Mouse (Mus musculus): Measurements from ENCODE around the gene Reep6.

DNA sequence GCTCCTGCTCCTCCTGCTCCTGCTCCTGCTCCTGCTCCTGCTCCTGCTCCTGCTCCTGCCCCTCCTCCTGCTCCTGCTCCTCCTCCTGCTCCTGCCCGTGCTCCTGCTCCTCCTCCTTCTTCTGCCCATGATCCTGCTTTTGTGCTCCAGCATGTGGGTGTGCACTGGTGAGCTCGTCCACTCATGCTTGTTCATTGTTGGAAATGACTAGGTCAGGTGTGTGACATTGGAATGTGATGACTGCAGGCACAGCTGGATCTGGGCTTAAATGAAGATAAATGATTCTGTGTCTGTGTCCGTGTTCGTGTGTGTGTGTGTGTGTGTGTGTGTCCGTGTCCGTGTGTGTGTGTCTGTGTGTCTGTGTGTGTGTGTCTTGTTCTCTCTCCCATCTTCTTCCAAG lies 38.6 kb downstream of the Reep6 start:
- no peak for TF ChIP-seq CTCF (IDR thresholded peaks at IDR 0.05; ENCODE audit: low read depth)
- TF ChIP-seq EP300 (optimal IDR thresholded peaks at IDR 0.05) = no peak

Data from stomach, postnatal 0 days (tissue).